Mouse (Mus musculus) lung, embryonic 16.5 days (tissue): ENCODE measurements around the gene Slit3. TPM values are rescaled to one million over a fixed set of nuclear protein-coding genes. Genes with fewer than 3 reads are reported as not detected.

Source experiments
- ATAC-seq: fragments of 200-750 bp; cut with Nextera tagmentation; 2 replicates; pipeline ENCODE4 v1.8.0; 2017; ENCODE audit warnings: low read depth, mild to moderate bottlenecking, moderate library complexity
- H3K27ac ChIP-seq: fragments of 300-500 bp; sonication (generic); 2 replicates; pipeline ENCODE4 v1.5.1; 2014; ENCODE audit warnings: mild to moderate bottlenecking, control low read depth, low read length
- H3K27me3 ChIP-seq: fragments of 300-500 bp; sonication (generic); 2 replicates; pipeline ENCODE4 v1.6.1; 2014; ENCODE audit warnings: low read depth, low read length, mixed read lengths; ENCODE audit not compliant: control insufficient read depth, insufficient read depth
- H3K36me3 ChIP-seq: fragments of 300-500 bp; sonication (generic); 2 replicates; pipeline ENCODE4 v1.6.1; 2014; ENCODE audit warnings: low read length; ENCODE audit not compliant: control insufficient read depth, insufficient read depth
- H3K4me1 ChIP-seq: fragments of 300-500 bp; sonication (generic); replicated peaks from 2 replicates; pipeline ENCODE4 v1.6.1; 2014; ENCODE audit warnings: low read length, mixed read lengths; ENCODE audit not compliant: control insufficient read depth, insufficient read depth
- H3K4me2 ChIP-seq: fragments of 300-500 bp; sonication (generic); 2 replicates; pipeline ENCODE4 v1.6.1; 2014; ENCODE audit warnings: low read depth, low read length, control low read depth
- H3K4me3 ChIP-seq: fragments of 300-500 bp; sonication (generic); 2 replicates; pipeline ENCODE4 v1.5.1; 2014; ENCODE audit warnings: mild to moderate bottlenecking, low read length, control low read depth
- H3K9ac ChIP-seq: fragments of 300-500 bp; sonication (generic); 2 replicates; pipeline ENCODE4 v1.6.1; 2014; ENCODE audit warnings: low read length, control low read depth
- H3K9me3 ChIP-seq: fragments of 300-500 bp; sonication (generic); 2 replicates; pipeline ENCODE4 v1.6.1; 2016; ENCODE audit warnings: low read length; ENCODE audit not compliant: control insufficient read depth
- WGBS: fragments of 180-500 bp; shearing (Covaris S2); extraction: QIAGEN DNeasy Blood & Tissue Kit; methylation state at CpG from one replicate; pipeline ENCODE4 v1.1.7; 2014; 5-methylcytosine and 5-hydroxymethylcytosine counted together
- polyA plus RNA-seq: library from polyadenylated mRNA; unstranded; fragments of >200 nt; fragmentation: Nextera tagmentation; extraction: Ambion mirVana; gene quantifications from 2 replicates; pipeline ENCODE4 v1.2.1, GENCODE M21; 2015

Slit3 gene
- polyA plus RNA-seq = 9.1 and 9.2 TPM in 2 replicates

DNA sequence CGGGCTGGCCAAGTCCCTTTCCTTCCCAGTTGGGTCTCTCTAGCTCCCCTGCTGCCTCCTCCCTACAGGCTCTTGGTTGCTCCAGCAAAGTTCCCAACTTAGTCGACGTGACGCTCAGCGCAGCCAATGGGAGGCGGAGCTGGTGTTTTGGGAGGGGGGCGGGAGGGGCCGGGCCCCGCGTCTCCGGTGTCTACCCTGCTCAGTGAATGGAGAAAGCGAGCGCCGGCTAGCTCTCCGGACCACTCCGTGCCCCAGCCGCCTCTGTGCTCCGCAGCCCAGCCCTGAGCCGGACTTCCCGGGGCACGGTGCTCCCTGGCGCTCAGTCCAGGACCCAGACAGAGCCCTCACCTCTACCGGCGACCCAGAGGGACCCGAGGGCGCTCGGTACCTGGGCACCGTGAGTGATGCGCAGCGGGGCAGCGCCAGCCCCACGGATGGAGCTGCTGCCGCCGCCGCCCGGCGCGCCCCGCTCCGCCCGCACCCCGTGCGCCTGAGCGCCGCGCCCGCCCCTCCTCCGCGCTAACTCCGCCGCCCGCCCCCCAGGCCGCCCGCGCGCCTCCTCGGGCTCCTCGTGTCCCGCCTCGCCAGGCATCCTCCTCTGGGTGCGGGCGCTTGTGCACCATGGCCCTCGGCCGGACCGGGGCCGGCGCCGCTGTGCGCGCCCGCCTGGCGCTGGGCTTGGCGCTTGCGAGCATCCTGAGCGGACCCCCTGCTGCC, at the start of gene Slit3:
TSS of gene Slit3 (plus strand) at position 331 of the 717 bp plus-strand sequence.
- peak within 1 kb of the TSS; percentile 64 for H3K4me3 ChIP-seq
- peak; percentile 82 for ATAC-seq
- H3K4me2 ChIP-seq = peak within 1 kb of the TSS; percentile 66
- H3K27ac ChIP-seq = peak within 1 kb of the TSS; percentile 34
- WGBS = under 1% methylated on average over 47 of the region's 75 CpGs
- no peaks in the 10 kb centered on the region for H3K9me3 ChIP-seq
- peaks cover 24% of the 10 kb centered on the region for H3K27me3 ChIP-seq
- peaks cover 26% of the 10 kb centered on the region for H3K4me1 ChIP-seq
- peak within 1 kb of the TSS; percentile 65 for H3K9ac ChIP-seq
- no peaks in the 10 kb centered on the region for H3K36me3 ChIP-seq

DNA sequence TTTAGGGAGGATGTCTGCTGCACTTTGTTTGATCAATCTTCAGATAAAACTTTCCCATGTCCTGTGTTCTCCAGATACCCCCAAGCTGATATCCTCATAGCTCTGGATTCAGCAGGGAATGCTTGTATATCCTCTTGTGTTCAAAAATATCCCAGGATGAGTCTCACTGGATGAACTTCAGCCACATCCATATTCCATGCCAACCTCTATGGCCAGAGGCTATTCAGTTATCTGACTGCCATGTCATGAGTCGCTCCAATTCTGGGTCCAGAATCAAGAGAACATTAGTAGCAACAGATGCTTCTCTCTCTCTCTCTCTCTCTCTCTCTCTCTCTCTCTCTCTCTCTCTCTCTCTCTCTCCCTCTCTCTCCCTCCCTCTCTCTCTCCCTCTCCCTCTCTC, 49.6 kb upstream of the Slit3 start:
- no peaks in the 10 kb centered on the region for H3K4me1 ChIP-seq
- no peaks in the 10 kb centered on the region for H3K27me3 ChIP-seq
- H3K4me3 ChIP-seq = no peak overlapping the region
- no peaks in the 10 kb centered on the region for H3K9me3 ChIP-seq
- no peaks in the 10 kb centered on the region for H3K36me3 ChIP-seq
- ATAC-seq = no peak
- WGBS = 90% methylated on average over 1 of the region's 1 CpGs
- no peak overlapping the region for H3K4me2 ChIP-seq
- H3K9ac ChIP-seq = no peak overlapping the region
- no peak overlapping the region for H3K27ac ChIP-seq

DNA sequence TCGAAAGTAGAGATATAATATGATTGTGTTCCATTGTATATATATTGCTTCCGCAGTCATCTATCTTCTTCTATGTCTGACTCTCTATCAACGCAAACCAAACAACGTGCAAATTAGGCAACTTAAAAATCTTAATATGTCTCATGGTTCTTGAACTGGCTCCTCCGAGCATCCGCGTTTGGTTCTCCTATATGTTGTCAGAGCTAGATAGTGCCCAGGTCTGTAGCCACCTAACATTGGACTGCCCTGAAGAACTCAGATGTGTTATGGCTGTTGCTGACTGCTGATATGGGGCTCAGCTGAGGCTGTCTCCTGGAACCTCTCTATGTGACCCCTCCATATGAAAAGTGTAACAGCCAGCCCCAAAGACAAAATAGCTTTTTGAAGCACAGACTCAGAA, 45.6 kb upstream of the Slit3 start:
- Histone ChIP-seq H3K4me1 (no peaks in the 10 kb centered on the region), H3K27me3 (no peaks in the 10 kb centered on the region), H3K4me3 (no peak overlapping the region), H3K9ac (no peak overlapping the region), H3K4me2 (no peak overlapping the region), H3K9me3 (no peaks in the 10 kb centered on the region), H3K36me3 (no peaks in the 10 kb centered on the region), H3K27ac (no peak overlapping the region)
- WGBS = 89% methylated on average over 7 of the region's 7 CpGs
- no peak for ATAC-seq

DNA sequence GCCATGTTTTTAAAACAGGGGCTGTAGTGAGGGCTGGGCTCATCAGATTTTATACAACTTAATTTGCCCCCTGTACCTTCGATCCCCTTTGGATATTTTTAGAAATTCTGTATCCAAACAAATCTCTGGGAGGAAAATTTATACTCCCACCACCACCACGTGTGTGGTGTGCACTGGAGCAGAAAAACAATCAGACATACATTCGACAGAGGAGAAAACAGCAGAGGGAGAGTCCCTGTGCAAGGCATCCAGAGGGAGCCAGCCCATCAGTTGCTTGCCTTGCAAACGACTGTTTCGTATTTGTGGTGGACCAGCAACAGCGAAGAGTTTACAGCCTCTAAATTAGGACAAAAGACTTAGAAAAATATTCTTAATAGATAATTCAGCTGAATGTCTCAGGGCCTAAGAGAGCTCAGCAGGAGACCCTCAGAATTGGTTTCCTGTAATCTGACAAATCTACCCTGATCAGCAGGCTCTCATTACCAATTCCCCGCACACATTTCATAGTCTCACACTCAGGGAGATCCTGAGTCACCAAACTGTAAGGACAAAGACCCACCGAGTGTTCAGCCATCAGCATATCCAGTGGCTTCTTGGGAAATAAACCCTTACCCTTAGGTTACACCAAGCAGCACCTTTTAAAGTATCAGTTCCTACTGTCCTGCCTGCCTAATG, 40.4 kb upstream of the Slit3 start:
- Histone ChIP-seq H3K4me3 (no peak overlapping the region), H3K9me3 (no peaks in the 10 kb centered on the region), H3K4me2 (no peak overlapping the region), H3K36me3 (no peaks in the 10 kb centered on the region), H3K4me1 (no peaks in the 10 kb centered on the region), H3K27me3 (no peaks in the 10 kb centered on the region), H3K27ac (no peak overlapping the region), H3K9ac (no peak overlapping the region)
- ATAC-seq = no peak
- 60% methylated on average over 8 of the region's 8 CpGs for WGBS

DNA sequence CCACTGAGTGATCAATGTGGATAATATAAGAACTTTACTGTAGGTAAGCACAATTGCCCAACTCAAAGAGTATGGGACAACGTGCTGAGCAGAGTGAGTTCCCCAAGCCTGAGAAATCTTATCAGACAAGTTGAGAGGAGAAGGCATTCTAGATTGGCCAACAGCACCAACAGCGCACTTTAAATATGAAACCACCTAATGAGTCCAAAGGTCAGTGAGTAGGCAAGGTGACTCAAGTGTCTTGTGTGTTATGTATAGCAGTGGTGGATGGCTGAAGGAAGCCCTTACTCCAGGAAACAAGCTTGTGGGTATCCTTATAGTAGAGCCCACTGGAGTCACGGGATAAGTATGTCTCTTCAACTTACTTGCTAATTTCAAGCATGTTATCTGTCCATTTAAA, 38.7 kb upstream of the Slit3 start:
- Histone ChIP-seq H3K27me3 (no peaks in the 10 kb centered on the region), H3K36me3 (no peaks in the 10 kb centered on the region), H3K4me3 (no peak overlapping the region), H3K9me3 (no peaks in the 10 kb centered on the region), H3K27ac (no peak overlapping the region), H3K4me1 (no peaks in the 10 kb centered on the region), H3K9ac (no peak overlapping the region), H3K4me2 (no peak overlapping the region)
- no peak for ATAC-seq
- 79% methylated on average over 3 of the region's 3 CpGs for WGBS

DNA sequence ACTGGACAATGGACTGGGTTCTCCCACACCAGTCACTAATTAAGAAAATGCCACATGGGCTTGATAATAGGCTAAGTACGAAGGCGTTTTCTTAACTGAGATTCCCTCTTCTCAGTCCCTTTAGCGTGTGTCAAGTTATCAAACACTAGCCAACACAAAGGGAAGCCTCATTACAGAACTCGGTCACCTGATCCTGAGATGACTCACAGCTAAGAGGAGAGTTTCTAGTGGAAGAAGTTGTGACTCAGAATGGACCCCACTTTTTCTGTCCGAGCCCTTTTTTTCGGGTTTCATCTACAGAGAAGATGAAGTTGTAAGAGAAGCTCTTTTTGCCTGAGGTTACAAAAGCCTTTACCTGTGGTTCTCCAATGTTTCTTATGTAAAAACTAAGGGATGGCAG, 38.0 kb upstream of the Slit3 start:
- no peak overlapping the region for H3K9ac ChIP-seq
- H3K4me1 ChIP-seq = no peaks in the 10 kb centered on the region
- H3K27me3 ChIP-seq = no peaks in the 10 kb centered on the region
- WGBS = 62% methylated on average over 6 of the region's 6 CpGs
- H3K27ac ChIP-seq = no peak overlapping the region
- ATAC-seq = no peak
- no peaks in the 10 kb centered on the region for H3K9me3 ChIP-seq
- no peak overlapping the region for H3K4me3 ChIP-seq
- no peaks in the 10 kb centered on the region for H3K36me3 ChIP-seq
- no peak overlapping the region for H3K4me2 ChIP-seq

DNA sequence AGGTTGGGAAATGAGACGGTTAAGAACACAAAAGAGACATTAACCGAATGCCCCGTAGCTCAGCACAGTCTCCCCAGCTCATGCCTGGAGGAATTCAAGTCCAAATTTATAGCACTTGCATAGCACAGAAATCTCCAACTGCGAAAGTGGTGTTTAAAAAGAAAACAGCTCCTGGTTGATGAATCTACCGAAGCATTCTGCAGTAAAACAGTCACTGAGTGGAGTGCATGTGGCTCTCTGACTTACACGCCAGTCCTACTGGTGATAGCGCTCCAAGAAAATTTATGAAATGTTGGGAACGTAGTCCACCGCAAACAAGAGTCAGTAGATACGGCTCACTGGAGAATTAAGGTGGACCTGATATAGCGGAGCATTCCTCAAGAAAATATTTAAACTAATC, 35.7 kb upstream of the Slit3 start:
- H3K27me3 ChIP-seq = no peaks in the 10 kb centered on the region
- no peak overlapping the region for H3K27ac ChIP-seq
- H3K9ac ChIP-seq = no peak overlapping the region
- no peaks in the 10 kb centered on the region for H3K9me3 ChIP-seq
- no peak for ATAC-seq
- WGBS = 68% methylated on average over 11 of the region's 11 CpGs
- no peak overlapping the region for H3K4me2 ChIP-seq
- H3K4me3 ChIP-seq = no peak overlapping the region
- no peaks in the 10 kb centered on the region for H3K4me1 ChIP-seq
- H3K36me3 ChIP-seq = no peaks in the 10 kb centered on the region

DNA sequence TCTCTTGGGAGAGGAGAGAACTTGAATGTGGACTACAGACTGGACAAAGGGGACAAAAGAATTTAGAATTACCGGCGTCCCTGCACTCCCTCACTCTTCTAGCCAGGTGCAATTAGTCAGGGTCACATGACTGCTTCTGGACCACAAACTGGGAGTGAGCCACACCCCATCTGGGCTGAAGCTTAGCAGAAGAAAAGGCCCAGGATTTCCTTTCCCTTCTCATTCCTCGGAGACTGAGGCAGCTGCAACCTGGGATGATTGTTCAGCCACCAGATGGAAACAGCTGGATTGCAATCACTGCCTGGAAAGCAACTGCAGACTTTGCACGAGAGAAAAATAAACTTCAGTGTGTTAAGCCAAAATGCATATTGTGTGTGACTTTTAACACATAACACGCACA, 35.0 kb upstream of the Slit3 start:
- no peak overlapping the region for H3K27ac ChIP-seq
- no peak for ATAC-seq

DNA sequence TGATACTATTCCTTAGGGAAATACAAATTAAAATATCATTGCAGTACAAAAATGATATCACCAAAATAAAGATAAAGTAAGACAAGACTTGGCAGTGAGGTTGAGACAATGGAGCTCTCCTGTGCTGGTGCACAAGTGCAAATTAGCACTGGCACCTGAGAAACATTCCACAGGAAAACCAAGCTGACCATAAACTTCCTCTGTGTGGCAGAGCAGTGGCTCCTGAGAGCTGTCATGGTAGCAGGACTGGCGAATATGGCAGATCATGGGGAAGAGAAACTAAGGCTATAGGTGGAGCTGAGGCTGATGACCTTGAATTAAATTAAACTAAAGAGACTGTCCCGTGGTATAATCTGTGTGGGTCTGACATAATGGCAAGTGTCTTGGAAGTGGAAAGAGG, 33.6 kb upstream of the Slit3 start:
- ATAC-seq = no peak
- Histone ChIP-seq H3K9me3 (no peaks in the 10 kb centered on the region), H3K4me1 (no peaks in the 10 kb centered on the region; the same call in 1 of the 2 replicates), H3K27ac (no peak overlapping the region), H3K27me3 (no peaks in the 10 kb centered on the region), H3K4me3 (no peak overlapping the region), H3K9ac (no peak overlapping the region), H3K36me3 (no peaks in the 10 kb centered on the region), H3K4me2 (no peak overlapping the region)
- WGBS = 59% methylated on average over 2 of the region's 2 CpGs

More for the DNA sequence above, 35.0 kb upstream of the Slit3 start:
- Histone ChIP-seq H3K9ac (no peak overlapping the region), H3K27me3 (no peaks in the 10 kb centered on the region), H3K4me2 (no peak overlapping the region), H3K4me1 (no peaks in the 10 kb centered on the region; the same call in 1 of the 2 replicates), H3K4me3 (no peak overlapping the region), H3K9me3 (no peaks in the 10 kb centered on the region), H3K36me3 (no peaks in the 10 kb centered on the region)
- 41% methylated on average over 5 of the region's 5 CpGs for WGBS
